Mouse (Mus musculus): ENCODE data around the gene Ddias.
A peak's percentile ranks its signal among the peaks of the same experiment; 100 is the strongest.

The Ddias gene

GRCm38 (mm10) chr7:92848246-92848645 is 25.8 kb downstream of the Ddias start:
- DNase-seq = no peak

- DNase-seq = no peak
Measured at GRCm38 (mm10) chr7:92842254-92842653, 31.8 kb downstream of the Ddias start.

- DNase-seq = no peak
Measured at GRCm38 (mm10) chr7:92837907-92838306, 36.1 kb downstream of the Ddias start.

- DNase-seq = no peak
Measured at GRCm38 (mm10) chr7:92837226-92837625, 36.8 kb downstream of the Ddias start.

GRCm38 (mm10) chr7:92836447-92836846 is 37.6 kb downstream of the Ddias start:
- DNase-seq = no peak

- DNase-seq = no peak
Measured at GRCm38 (mm10) chr7:92834391-92834790, 39.7 kb downstream of the Ddias start.

GRCm38 (mm10) chr7:92832395-92832794 is 41.7 kb downstream of the Ddias start:
- DNase-seq = no peak

GRCm38 (mm10) chr7:92827981-92828380 is 46.1 kb downstream of the Ddias start:
- peak; percentile 27 for DNase-seq

- no peak for DNase-seq
Measured at GRCm38 (mm10) chr7:92826248-92826647, 47.8 kb downstream of the Ddias start.

- DNase-seq = no peak
Measured at GRCm38 (mm10) chr7:92822409-92823101, 51.5 kb downstream of the Ddias start.

- DNase-seq = no peak
Measured at GRCm38 (mm10) chr7:92821871-92822270, 52.2 kb downstream of the Ddias start.

- DNase-seq = no peak
Measured at GRCm38 (mm10) chr7:92820941-92821465, 53.0 kb downstream of the Ddias start.

- DNase-seq = no peak
Measured at GRCm38 (mm10) chr7:92820410-92820809, 53.6 kb downstream of the Ddias start.

- no peak for DNase-seq
Measured at GRCm38 (mm10) chr7:92819656-92820055, 54.4 kb downstream of the Ddias start.

- DNase-seq = no peak
Measured at GRCm38 (mm10) chr7:92817886-92818285, 56.2 kb downstream of the Ddias start.

GRCm38 (mm10) chr7:92817242-92817641 is 56.8 kb downstream of the Ddias start:
- no peak for DNase-seq

GRCm38 (mm10) chr7:92811667-92812279 is 62.3 kb downstream of the Ddias start:
- DNase-seq = no peak

All from kidney, postnatal 10 days (tissue).